Mouse (Mus musculus): Measurements from ENCODE around the gene Hoxa4.

DNA sequence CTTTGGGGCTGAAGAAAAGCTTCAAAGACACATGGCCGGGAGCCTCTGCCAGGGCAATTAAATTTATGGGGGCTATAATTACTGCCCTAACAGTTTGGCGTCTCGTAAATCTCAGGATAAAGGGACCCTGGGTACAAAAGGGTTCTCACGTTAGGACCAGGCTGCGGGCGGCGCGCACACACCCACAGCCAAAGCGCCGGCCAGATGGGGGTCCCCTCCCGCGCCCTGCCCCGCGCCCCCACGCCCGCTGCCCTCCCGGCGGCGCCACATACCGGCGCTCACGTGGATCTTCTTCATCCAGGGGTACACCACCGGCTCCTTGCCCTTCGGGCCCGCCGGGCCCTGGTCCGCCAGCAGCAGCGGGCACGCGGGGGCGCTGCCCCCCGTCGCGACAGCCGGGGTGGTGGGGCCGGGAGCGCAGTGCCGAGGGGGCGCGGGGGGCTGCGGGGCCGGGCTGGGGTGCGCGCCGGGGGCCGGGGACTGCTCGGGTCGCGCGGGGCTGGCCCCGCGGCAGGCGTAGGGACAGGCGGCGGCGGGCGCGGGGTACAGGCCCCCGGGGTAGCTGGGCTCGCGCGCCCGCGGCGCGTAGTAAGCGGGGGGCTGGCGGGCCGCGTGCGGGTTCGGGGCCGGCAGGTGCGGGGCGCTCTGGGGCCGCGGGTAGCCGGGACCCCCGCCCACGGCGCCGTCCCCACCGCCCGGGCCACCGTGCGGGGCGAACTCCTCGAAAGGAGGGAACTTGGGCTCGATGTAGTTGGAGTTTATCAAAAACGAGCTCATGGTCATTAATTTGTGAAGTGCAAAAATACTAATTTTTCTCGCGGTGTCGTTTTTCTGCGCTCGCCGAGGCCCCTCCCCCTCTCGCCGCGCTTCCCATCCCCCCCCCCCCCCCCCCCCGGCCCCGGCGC, at the start of gene Hoxa4:
- TF ChIP-seq POLR2A (IDR thresholded peaks at IDR 0.05; ENCODE audit: low read depth, low read length): no peak
- TF ChIP-seq CTCF (IDR thresholded peaks at IDR 0.05; ENCODE audit: extremely low read depth, insufficient read length, insufficient replicate concordance, low read depth, low read length): no peak

Measured in small intestine, adult 2 months (tissue).